Mouse (Mus musculus) small intestine, adult 2 months (tissue): ENCODE results near the gene Pabpn1l.

ENCODE experiments used
- CTCF ChIP-seq: fragments of 200-500 bp; IDR thresholded peaks from 2 replicates; pipeline ENCODE4 v1.5.1; 2012; ENCODE audit warnings: low read depth, mild to moderate bottlenecking, control low read depth, inconsistent platforms, low read length, moderate library complexity, mixed read lengths; ENCODE audit not compliant: insufficient replicate concordance, insufficient read length; ENCODE audit errors: extremely low read depth
- POLR2A ChIP-seq: fragments of 200-500 bp; IDR thresholded peaks from 2 replicates; pipeline ENCODE4 v1.6.1; 2012; ENCODE audit warnings: low read depth, mild to moderate bottlenecking, control low read depth, inconsistent platforms, low read length, moderate library complexity

GRCm38 (mm10) chr8:122633205-122633604, 10.7 kb upstream of the Pabpn1l start:
- no peak for TF ChIP-seq POLR2A
- no peak for TF ChIP-seq CTCF
